Mouse (Mus musculus): Measurements from ENCODE around the gene 1700008O03Rik.

The 1700008O03Rik gene

DNA sequence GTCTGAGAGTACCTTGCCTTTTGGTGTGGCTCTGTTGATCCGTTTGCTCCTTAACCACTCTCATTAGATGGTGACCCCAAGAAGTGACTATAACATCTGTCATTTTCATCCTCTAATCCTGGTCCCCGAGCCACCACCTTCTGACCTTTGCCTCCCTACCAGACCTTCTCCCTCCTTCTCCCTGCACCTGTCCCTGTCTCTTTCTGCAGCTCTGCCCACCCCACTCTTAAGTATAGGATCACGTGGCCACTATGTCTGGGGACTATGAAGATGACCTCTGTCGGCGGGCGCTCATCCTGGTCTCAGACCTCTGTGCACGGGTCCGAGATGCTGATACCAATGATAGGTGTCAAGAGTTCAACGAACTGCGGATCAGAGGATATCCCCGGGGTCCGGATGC, at the start of gene 1700008O03Rik:
TSS of gene 1700008O03Rik (minus strand) at position 101 of the 400 bp plus-strand sequence.
- DNase-seq (ENCODE audit: low read depth) = no peak

DNA sequence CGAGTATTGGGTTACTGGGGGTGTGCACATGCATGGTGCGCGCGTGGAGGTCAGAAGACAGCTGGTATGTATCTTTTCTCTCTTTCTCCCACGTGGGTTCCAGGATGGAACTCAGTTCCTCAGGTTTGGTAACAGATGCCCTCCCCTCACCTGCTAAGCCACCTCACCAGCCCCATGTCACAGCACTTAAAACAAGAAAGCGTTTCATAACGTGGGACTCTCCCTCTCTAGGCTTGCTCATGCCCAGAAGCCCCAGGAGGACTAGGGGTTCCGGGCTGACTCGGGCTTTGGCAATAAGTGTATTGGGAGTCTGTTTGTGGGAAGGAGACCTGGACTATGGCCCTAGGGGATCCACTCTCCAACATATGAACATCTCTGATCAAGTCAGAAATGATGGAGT, 48.5 kb upstream of the 1700008O03Rik start:
- no peak for DNase-seq (ENCODE audit: low read depth)

DNA sequence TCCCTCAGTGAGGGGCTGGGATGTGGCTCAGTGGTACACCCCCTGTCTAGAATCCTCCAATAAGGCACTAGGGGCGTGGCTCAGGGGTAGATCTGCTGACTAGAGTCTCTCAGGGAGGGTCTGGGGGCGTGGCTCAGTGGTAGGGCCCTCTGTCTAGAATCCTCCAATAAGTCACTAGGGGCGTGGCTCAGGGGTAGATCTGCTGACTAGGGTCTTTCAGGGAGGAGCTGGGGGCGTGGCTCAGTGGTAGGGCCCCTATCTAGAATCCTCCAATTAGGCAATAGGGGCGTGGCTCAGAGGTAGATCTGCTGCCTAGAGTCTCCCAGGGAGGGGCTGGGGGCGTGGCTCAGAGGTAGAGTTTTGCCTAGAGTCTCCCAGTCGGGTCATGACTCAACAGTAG, 47.8 kb upstream of the 1700008O03Rik start:
- peak; percentile 74 for DNase-seq (ENCODE audit: low read depth)

DNA sequence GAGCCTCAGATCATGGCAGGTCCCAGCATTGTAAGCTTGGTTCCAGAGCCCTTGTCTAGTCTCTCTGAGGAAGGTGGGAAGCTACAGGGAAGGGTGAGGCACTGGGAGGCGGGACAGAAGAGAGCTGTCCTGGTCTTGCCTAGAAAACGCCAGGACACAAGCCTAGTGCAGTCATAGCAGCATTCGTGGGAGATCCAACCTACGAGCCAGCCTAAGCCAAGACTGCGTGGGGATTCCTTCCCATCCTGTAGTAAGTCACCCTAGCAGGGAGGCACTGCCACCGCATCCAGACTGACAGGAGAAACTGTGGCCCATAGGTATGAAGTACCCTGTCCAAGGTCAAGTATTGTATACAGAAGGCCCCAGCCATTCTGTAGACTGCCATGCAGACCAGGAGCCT, 46.9 kb upstream of the 1700008O03Rik start:
- DNase-seq (ENCODE audit: low read depth) = no peak

DNA sequence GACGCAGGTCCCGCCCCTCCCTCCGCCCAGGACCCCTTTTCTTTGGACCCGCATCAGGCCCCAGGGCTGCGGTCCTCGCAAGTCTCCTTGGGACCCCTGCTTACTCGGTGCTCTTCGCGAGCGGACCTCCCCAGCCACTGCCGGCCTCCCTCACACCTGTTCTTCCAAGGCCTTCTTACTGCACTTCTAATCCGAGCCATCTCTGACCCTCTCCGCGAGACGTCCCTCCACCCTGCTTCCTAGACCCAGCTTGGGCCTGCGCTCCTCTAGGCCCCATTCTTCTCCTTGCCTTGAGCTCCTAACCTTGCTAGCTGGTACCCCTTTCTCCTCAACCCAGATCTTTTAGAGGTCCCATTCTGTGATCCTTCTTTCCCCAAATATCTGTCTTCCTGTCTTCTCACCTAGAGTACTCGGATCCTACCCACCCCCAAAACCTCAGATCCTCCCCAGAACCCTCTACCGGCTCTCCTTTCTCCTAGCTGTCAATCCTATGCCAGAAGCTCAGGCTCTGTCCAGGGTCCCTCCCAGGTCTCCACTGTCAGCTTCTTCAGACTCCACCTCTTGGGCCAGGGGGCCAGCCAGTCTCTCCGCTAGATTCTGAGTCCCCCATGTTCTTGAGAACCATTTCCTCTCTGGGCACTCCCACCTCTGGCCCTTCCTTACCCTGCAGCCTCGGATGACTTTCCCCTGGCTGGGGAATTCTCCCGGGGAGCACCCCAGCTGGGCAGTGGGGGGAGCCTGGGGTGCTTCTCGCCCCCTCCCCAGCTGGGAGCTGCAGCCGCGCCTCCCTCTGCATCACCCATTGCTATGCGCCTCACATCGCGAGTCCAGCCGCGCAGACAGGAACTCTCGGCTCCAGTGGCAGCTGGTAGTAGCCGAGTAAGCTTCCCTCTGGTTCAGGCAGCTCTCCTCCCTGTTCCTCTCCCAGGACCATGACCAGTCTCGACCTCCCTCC, 44.2 kb upstream of the 1700008O03Rik start:
- DNase-seq (ENCODE audit: low read depth) = no peak

DNA sequence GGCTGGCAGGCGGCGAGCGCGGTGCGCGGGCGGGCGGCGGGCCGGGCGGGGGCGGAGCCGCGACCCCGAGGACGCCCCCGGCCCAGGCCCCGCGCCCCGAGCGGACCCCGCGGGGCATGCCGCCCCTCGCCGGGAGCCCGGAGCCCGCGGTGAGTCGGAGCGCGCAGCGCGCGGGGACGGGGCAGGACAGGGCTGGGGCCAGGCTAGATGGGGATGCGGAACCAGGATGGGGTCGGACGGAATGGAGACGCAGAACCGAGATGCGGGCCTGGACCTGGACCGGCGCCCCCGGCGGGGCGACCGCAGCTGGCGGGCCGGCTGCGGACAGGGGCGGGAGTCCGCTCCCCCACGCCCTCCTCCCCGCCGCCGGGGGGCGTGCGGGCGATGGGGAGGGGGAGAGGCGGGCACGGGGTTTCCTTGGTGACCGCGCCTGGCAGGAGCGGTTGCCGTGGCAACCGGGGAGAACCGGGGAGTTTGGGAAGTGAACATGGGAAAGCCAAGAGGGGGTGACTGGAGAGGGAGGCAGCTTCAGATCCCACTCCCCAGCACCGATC, 43.4 kb upstream of the 1700008O03Rik start, which contains the start of gene Lrrc4b:
TSS of gene Lrrc4b (plus strand) at position 51 of the 554 bp plus-strand sequence.
- DNase-seq (ENCODE audit: low read depth) = no peak

DNA sequence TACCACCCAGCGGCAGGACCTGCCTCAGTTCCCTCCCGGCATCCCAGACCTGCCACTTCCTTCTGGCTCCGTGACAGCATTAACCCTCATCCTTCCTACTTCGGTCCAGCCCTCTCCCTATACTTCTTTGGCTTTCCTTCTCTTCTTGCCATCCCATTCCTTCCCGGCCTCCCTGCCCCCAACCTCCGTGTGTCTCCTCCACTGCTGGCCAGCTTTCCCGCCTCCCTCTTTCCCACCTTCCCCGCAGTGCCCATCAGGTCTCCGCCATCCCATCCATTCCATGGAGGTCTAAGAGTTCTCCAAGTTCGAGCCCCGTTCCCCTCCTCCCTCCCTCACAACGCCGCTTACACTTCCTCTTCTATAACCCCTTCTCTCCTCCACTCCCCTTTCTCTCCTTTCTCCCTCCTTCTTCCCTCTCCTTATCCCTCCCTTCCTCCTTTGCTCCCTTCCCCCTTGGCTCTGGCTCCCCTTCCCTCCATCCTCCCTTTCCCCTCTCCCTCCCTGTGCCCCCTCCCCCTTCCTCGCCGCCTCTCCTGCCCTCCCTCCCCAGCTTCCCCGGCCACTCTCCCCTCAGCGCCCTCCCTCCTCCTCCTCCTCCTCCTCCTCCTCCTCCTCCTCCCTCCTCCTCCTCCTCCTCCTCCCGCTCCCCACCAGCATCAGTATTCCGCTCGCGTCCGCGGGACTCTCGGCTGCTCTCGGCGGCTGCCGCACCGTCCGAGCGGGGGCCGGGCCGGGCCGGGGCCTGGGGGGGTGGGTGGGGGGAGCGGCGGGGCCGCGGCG, 42.7 kb upstream of the 1700008O03Rik start:
- DNase-seq (ENCODE audit: low read depth) = no peak

DNA sequence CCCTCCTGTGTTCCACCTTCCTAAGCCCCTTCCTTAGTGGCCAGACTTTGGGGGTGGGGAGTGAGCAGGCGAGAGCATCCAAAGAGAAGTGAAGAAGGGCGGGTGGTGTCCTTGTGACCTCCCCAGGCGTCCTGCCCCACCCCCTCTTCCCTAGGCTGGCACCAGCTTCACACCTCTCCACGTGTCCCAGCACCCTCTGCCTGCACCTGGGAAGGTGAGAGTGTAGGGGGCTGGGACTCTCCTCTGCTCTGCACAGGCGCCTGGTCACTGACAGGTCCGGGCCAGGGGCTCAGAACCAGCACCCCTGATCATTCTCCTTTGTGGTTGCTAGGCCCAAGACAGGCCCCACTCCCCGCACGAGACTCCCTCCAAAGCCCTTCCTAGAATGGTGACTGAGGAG, 42.0 kb upstream of the 1700008O03Rik start:
- no peak for DNase-seq (ENCODE audit: low read depth)

DNA sequence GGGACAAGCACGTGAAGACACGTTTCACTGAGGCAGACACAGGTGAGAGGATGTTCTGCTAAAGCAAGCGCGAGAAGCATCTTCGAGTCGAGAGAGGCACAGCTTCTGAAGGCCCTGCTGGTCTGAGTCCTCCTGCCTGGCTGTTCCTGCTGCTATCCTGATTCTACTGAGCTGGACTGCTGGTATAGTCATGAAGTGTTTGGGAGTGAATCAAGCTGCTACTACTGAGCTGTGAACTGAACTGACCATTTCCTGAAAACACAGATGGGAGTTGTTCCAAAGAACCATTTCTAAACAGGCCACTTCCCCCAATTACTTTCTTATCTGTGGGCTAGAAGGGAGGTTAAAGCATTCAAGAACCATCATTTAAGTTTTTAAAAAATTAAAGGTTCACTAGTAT, 27.7 kb upstream of the 1700008O03Rik start:
- DNase-seq (ENCODE audit: low read depth) = no peak

DNA sequence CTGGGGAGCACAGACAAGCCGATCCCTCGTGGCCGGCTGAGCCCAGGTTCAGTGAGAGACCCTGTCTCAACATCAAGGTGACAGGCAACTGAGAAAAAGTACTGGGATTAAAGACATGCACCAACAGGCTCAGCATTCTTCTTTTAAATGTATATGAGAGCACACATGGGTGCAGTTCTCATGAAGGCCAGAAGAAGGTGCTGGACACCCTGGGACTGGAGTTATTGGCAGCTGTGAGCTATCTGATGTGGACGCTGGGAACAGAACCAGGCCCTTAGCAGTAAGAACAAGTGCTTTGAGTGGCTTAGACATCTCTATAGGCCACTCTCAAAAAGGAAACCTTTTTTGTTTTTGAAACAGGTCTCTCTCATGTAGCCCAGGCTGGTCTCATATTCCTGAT, 25.5 kb upstream of the 1700008O03Rik start:
- DNase-seq (ENCODE audit: low read depth) = no peak

DNA sequence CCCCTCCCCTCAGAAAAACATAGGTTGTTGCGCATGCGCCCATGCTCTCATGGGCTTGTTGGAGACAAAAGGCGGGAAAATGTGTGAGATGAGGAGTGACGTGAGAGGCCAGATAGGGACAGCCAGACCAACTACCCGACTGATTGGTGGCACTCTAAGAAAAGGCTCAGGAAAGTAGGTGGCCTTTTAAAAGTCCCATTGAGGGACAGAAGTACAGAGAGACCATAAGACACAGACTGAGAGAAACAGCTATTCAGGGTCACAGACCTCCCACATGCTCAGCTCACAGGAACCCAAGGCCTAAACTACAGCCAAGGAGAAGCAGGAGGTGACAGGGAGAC, 20.4 kb upstream of the 1700008O03Rik start:
- no peak for DNase-seq (ENCODE audit: low read depth)

DNA sequence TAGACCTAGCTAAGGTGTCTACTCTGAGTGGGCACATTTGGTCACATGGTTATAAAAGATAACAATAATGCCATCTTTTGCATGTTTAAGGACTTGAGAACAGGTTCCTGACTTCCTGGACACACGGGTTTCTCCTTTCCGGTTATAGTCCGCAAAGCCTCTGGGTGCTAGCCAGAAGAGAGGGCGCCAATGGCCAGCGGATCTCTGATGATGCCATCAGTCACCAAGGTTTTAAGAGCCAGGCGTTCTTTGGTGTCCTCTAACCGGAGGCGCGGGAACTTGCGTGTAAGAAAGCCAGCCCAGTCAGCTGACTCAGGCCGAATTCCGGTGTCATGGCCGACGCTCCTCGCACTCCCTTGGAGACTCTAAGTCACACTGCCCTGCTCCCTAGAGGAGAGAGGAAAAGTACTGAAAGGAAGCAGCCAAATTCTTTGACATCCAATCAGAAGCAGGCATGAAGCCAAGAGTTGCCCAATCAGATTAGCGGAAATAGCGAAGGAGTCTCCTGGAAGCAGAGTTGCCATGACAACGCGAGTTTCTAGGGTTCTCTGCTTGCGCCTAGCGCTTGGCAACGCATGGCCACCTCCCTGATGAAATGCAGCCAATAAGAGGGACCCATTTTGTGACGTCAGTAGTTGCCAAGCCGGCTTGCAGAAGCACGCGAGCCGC, 19.9 kb upstream of the 1700008O03Rik start:
- DNase-seq (ENCODE audit: low read depth) = peak; percentile 71

DNA sequence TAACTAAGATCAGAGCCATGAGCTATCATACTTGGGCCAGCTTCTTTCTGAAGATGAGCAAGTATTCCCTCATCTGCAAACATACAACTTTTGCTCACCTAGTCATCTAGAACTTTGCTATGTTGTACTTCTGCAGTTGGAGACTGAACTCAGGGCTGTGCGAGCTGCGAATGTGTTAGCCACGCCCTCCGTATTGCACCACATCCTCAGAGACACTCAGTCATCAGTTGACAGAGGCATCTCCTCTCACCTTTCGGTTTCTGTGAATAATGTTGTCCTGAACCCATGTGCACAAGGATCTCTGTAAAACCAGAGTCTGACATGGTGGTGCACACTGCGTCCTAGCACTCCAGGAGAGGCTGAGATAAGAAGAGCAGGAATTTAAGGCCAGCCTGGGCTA, 16.1 kb upstream of the 1700008O03Rik start:
- DNase-seq (ENCODE audit: low read depth) = no peak

DNA sequence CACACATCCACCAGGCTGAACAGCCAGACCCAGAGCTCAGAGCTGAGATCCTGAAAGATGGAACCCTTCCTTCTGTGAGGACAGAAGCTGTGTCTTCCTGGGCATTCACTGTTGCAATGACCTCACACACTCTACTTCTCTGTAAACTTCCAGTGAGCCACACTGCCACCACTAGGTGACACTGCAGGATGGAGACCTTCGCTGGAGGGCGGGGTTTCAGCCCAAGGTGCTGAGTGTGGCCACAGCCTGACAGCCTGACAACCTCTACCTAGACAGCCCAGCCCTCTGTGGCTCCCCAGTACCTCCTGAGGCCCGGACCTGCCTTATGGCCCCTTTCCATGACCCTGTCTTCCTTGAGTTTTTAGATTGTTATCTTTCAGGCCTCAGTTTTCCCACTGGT, 12.9 kb upstream of the 1700008O03Rik start:
- peak; percentile 55 for DNase-seq (ENCODE audit: low read depth)

DNA sequence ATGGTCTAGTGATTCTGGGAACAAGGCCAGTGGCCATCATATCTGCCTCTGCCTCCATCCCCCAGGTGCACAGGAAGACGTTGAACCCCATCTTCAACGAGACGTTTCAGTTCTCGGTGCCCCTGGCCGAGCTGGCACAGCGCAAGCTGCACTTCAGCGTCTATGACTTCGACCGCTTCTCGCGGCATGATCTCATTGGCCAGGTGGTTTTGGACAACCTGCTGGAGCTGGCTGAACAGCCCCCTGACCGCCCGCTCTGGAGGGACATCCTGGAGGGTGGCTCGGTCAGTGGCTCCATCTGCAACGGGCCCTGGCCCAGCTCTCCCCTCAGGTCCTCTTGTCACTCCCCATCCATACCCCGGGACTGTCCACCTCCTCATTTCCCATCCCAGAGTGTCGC, 7.7 kb upstream of the 1700008O03Rik start:
- DNase-seq (ENCODE audit: low read depth) = no peak

DNA sequence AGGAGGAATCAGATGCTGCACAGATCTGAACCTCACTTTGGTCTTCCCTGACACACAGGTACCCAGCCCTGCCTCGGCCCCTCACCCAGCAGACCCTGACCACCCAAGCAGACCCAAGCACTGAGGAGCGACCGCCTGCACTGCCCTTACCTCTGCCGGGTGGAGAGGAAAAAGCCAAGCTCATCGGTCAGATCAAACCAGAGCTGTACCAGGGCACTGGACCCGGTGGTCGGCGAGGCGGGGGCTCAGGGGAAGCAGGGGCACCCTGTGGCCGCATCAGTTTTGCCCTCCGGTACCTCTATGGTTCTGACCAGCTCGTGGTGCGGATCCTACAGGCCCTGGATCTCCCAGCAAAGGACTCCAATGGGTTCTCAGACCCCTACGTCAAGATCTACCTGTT, 6.7 kb upstream of the 1700008O03Rik start:
- no peak for DNase-seq (ENCODE audit: low read depth)

DNA sequence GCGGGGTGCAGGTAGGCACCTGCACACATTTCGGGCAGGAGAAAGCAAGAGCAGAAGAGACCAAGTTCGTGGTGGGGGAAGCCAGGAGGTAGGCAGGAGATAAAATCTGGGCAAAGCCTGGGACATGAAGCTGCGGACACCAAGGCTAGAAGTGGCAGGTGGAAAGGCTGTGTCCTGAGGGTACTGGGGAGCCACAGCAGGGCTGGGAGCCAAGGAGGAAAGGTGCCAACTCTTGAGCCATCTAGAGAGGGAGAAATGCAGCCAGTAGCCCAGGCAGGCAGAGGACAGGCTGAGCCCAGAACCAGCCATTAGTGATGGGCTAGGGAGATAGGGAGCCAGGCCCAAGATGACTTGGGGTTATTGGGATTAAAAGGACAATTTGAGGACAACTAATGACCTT, 6.2 kb upstream of the 1700008O03Rik start:
- no peak for DNase-seq (ENCODE audit: low read depth)

DNA sequence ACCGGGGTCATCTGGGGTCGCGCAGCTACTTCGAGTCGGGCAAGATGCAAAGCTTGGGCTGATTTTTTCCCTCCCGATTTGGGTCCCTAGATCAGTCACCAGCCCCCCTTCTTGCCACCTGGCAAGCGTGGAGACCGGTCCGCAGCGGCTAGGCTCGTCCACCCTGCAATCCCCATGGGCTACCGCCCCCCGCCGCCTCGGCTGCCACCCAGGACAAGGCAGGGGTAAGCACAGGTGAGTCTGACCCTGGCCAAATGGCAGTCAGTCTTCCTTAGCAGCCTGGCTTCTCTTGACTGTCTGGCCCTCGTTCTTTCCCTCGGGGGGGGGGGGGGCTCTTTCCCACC, 932 bp downstream of the 1700008O03Rik start:
- no peak for DNase-seq (ENCODE audit: low read depth)

DNA sequence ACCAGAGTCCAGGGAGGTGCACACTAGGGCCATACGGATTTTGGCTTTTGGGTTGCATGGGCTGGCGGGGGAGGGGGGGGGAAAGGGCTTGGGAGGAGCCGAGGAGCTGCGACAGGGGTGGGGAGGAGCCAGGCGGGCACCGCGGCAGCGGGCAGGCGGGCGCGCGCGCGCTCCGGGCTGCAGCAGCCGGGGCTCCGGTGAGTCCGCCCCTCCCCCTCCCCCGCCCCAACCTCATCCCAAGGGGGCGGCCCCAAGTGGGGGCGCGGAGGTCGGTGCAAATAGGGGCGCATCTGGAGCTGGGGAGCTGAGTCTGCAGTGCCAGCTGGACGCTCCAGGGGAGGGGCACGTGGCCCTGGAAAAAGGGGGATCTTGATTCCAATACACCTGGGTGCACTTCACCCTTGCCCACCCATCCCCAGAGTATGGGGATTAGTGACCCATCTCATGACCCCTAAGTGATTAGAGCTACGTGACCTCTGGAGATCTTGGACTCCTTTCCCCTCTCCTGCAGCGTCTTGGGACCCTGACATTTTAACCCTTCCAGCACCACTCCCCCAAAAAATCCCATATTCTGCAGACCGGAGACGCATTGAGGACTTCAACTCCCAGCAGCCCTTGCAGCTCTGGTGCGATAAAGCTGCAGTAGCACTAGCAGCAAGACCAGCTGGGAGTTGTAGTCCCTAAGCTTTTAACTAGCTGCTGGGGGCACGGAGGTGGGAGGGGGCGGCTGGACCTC, 1.5 kb downstream of the 1700008O03Rik start, which contains the start of gene Syt3:
TSS of gene Syt3 (plus strand) at position 123 of the 736 bp plus-strand sequence.
- DNase-seq (ENCODE audit: low read depth) = no peak

DNA sequence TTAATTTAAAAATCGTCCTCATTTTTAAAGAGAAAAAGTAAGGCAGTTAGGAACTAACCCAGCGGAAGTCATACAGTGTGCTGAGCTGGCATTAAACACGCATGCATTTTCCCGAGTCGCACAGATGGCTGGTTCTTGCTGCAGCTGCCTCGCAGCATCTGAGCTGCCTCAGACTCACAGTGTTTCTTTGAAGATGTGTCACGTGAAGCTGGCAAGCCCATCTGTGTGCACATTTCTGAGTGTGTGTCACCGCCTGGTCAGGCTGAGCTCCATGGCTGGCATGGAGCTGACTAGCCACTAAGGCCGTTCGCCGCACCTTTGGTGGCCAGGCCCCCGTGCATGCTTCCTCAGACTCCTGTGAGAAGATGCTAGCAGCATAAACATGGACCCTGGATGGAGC, 3.1 kb downstream of the 1700008O03Rik start:
- DNase-seq (ENCODE audit: low read depth) = no peak

DNA sequence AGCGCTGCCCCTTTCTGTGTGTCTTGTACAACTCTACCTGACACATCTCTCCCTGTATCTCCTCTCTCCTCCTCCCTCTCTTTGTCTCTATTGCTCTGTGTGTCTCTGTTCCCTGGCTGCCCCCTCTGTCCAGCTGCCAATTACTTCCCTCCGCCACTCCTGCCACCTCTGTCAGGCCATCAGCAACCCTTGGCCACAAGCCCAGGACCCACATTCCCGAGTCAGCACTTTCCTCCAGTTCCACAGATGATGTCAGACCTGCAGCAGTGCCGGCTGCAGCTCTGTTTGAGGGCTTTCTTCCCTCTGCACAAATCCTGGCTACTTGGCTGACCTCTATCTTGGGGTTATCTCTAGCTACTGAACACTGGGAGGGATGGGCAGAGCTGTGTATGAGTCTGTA, 7.3 kb downstream of the 1700008O03Rik start:
- DNase-seq (ENCODE audit: low read depth) = no peak

DNA sequence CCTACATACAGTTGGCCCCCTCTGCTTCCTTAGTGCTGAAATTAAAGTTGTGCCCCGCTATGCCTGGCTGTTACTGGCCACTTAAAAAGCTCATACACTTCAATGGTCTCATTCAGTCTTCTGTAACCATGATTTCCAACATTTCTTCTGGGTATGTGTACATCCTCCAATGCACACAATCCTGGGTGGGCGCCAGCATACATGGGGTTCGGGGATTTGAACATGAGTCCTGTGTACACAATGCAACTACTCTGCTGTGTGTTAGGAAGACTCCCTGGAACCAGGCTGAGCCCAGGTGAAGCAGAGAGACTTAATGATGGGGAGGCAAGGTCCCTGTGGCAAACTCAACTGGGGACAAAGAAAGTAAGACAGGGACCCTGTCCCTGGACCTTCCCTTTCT, 9.8 kb downstream of the 1700008O03Rik start:
- no peak for DNase-seq (ENCODE audit: low read depth)
